Mouse (Mus musculus): ENCODE data around the gene Tmem150a. TPM values are rescaled to one million over a fixed set of nuclear protein-coding genes. Genes with fewer than 3 reads are reported as not detected.
A peak's percentile ranks its signal among the peaks of the same experiment; 100 is the strongest.

Tmem150a gene
- polyA plus RNA-seq, 1 experiment: 0.44 TPM

DNA sequence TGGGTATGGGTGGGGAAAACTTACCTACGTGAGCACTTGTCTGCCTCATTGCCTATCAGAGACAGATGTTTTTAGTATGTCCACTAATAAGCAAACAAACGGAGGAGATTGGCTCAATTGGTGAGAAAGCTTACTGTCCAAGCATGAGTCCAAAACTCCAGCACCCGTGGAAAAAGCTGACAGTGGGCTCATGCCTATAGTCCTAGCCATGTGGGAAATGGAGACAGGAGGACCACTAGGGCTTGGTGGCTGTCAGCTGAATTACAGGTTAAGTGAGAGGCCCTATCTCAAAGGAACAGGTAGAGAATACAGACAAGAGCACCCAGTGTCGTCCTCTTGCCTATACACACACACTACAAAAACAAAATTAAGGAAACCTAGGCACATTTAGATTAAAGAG lies 9.0 kb upstream of the Tmem150a start:
- Histone ChIP-seq H3K36me3 (ENCODE audit: control insufficient read depth) (peaks cover 54% of the 10 kb centered on the region), H3K4me3 (replicated peaks) (peak overlapping the region; percentile 96), H3K4me1 (ENCODE audit: control insufficient read depth) (peaks cover 81% of the 10 kb centered on the region)

DNA sequence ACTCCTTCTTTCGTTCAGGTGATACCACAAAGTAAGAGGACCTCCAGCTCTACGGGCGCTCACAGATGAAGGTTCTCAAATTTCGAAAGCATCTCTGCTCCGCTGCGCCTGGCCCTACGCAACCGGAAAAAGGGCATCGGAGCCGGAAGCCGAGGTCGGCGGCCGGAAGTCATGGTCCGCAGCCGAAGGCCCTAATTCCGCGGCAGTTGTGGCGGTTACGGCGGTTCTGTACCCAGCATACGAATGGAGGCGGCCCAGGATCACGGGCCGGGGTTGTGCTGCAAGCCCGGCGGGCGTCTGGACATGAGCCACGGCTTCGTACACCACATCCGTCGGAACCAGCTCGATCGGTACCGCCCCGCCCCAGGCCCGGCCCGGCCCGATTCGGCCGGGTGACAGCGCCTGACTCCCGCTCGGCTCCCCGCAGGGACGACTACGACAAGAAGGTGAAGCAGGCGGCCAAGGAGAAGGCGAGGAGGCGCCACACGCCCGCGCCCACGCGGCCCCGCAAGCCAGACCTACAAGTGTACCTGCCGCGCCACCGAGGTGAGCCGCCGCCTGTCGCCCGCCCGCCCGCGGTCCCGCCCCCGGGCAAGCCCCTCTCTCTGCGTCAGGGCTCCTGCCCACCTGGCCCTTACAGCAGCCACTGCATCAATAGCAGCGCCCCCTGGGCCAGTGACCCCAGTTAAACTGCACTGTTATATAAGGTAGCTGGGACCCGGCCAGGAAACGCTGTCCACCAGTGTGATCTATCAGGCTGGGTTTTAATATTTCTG lies 7.9 kb upstream of the Tmem150a start, which contains the start of gene 0610030E20Rik:
Gene 0610030E20Rik, plus strand, starts transcription at position 152 of the 776 bp plus-strand sequence.
- Histone ChIP-seq H3K4me3 (replicated peaks) (peak within 1 kb of the TSS; percentile 96), H3K4me1 (ENCODE audit: control insufficient read depth) (peaks cover 81% of the 10 kb centered on the region), H3K36me3 (ENCODE audit: control insufficient read depth) (peaks cover 49% of the 10 kb centered on the region), H3K9me3 (ENCODE audit: control insufficient read depth, low read length) (no peaks in the 10 kb centered on the region), H3K27me3 (ENCODE audit: control insufficient read depth) (no peaks in the 10 kb centered on the region)
- TF ChIP-seq TAL1 (IDR thresholded peaks at IDR 0.05; ENCODE audit: low read length): no peak
- no peak for TF ChIP-seq GATA1 (IDR thresholded peaks at IDR 0.05; ENCODE audit: low read length)

More for the DNA sequence above, 9.0 kb upstream of the Tmem150a start:
- no peak for TF ChIP-seq GATA1 (IDR thresholded peaks at IDR 0.05; ENCODE audit: low read length)
- no peak for TF ChIP-seq TAL1 (IDR thresholded peaks at IDR 0.05; ENCODE audit: low read length)
- H3K9me3 ChIP-seq (ENCODE audit: control insufficient read depth, low read length): no peaks in the 10 kb centered on the region
- H3K27me3 ChIP-seq (ENCODE audit: control insufficient read depth): no peaks in the 10 kb centered on the region

DNA sequence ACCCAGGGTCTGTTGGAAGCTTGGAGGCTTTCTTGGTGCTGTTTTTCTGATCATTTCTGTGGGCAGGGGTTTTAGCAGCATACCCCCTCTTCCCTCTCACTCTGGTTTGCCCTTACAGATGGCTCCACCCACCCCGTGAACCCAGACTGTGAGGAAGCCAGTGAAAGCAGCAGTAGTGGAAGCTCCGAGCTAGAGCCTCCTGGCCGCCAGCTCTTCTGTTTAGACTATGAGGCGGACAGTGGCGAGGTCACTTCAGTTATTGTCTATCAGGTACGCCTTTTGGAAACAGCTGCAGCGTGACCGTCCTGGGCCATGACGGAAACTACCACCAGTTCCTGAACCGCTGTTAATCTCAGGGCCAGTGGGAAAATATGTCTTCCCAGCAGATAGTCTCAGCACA lies 6.8 kb upstream of the Tmem150a start:
- TF ChIP-seq GATA1 (IDR thresholded peaks at IDR 0.05; ENCODE audit: low read length): no peak
- TF ChIP-seq TAL1 (IDR thresholded peaks at IDR 0.05; ENCODE audit: low read length): no peak
- Histone ChIP-seq H3K36me3 (ENCODE audit: control insufficient read depth) (peaks cover 45% of the 10 kb centered on the region), H3K4me1 (ENCODE audit: control insufficient read depth) (peaks cover 80% of the 10 kb centered on the region), H3K27me3 (ENCODE audit: control insufficient read depth) (peaks cover 8% of the 10 kb centered on the region), H3K9me3 (ENCODE audit: control insufficient read depth, low read length) (no peaks in the 10 kb centered on the region), H3K4me3 (replicated peaks) (peak overlapping the region; percentile 96)

DNA sequence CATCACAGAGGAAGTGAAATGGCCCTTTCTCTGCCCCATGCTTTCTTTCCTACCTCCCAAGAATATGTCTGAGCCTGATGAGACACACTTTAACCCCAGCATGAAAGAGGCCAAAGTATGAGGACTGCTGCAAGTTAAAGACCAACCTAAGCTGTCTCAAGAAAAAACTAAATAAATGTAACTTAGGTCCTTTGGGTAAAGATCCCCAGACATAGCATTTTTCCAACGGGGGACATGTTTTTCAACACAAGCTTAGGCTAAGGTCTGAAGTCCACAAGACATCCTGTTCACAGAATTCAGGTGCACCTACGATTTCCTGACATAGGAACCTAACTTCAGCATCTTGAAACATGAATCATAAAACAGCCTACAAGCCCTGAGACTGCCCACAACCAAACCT lies 5.0 kb upstream of the Tmem150a start:
- H3K9me3 ChIP-seq (ENCODE audit: control insufficient read depth, low read length): peaks cover 5% of the 10 kb centered on the region; the same call in 1 of the 2 replicates
- peaks cover 48% of the 10 kb centered on the region for H3K36me3 ChIP-seq (ENCODE audit: control insufficient read depth)
- peaks cover 26% of the 10 kb centered on the region for H3K27me3 ChIP-seq (ENCODE audit: control insufficient read depth)
- H3K4me3 ChIP-seq (replicated peaks): no peak overlapping the region
- peaks cover 72% of the 10 kb centered on the region for H3K4me1 ChIP-seq (ENCODE audit: control insufficient read depth)
- TF ChIP-seq TAL1 (IDR thresholded peaks at IDR 0.05; ENCODE audit: low read length) (no peak), GATA1 (IDR thresholded peaks at IDR 0.05; ENCODE audit: low read length) (no peak)

DNA sequence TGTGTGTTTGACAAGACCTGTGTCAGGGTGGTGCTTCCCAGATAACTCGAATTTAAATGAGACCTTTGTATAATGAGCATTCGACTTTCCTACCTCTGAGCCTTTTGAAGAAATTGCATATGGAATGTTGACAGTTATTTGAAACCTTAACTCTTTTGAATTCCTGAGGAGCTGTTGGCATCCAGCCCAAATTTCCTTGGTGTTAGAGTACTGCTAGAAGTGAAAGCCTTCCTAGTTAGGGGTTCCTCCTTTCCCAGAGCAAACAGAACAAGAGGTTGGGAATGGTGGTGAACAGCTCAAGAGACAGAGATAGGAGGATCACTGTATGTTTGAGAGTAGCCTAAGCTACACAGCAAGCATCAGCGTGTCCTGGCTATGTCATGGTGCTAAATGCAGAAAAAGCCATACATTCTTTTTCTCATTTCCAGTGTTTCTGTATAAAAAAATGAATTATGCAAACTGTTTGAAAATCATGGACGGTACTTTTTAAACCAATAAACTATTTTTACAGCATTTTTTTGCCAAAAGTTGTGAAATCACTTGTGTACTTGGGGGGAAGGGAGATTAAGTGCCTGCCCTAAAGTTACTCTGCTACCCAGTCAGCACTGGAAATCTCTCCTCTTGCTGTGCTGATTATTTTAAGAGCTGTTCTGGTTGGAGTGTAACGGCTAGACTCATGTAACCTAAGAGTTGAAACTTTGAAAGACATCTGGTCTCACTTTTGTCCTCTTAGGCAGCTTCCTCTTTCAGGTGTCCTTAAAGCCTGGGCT lies 2.4 kb upstream of the Tmem150a start:
- Histone ChIP-seq H3K27me3 (ENCODE audit: control insufficient read depth) (peaks cover 47% of the 10 kb centered on the region), H3K36me3 (ENCODE audit: control insufficient read depth) (peaks cover 65% of the 10 kb centered on the region), H3K9me3 (ENCODE audit: control insufficient read depth, low read length) (peaks cover 12% of the 10 kb centered on the region; the same call in 1 of the 2 replicates), H3K4me1 (ENCODE audit: control insufficient read depth) (peaks cover 73% of the 10 kb centered on the region), H3K4me3 (replicated peaks) (no peak overlapping the region)
- TF ChIP-seq TAL1 (IDR thresholded peaks at IDR 0.05; ENCODE audit: low read length) (no peak), GATA1 (IDR thresholded peaks at IDR 0.05; ENCODE audit: low read length) (no peak)

DNA sequence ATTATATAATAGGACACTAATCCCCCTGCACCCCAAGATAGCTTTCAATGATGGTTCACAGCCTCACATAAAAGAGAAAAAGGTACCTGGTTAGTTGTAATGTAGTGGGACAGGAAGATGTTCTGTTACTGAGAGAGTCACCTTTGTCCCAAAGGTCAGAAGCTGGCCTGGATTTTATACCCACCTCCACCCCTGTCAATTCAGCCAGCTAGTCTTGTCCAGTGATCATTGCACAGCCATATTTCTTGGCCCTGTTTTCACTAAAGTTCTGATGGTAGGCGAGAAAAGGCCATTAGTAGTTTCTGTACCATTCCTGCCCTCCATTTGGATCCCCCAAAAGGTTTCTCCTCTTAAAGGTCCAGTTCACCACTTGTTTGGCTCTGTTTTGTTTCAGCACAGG lies 1.2 kb upstream of the Tmem150a start:
- Histone ChIP-seq H3K4me3 (replicated peaks) (no peak overlapping the region), H3K27me3 (ENCODE audit: control insufficient read depth) (peaks cover 47% of the 10 kb centered on the region), H3K9me3 (ENCODE audit: control insufficient read depth, low read length) (peaks cover 12% of the 10 kb centered on the region; the same call in 1 of the 2 replicates), H3K4me1 (ENCODE audit: control insufficient read depth) (peaks cover 73% of the 10 kb centered on the region), H3K36me3 (ENCODE audit: control insufficient read depth) (peaks cover 67% of the 10 kb centered on the region)
- TF ChIP-seq GATA1 (IDR thresholded peaks at IDR 0.05; ENCODE audit: low read length) (no peak), TAL1 (IDR thresholded peaks at IDR 0.05; ENCODE audit: low read length) (no peak)

DNA sequence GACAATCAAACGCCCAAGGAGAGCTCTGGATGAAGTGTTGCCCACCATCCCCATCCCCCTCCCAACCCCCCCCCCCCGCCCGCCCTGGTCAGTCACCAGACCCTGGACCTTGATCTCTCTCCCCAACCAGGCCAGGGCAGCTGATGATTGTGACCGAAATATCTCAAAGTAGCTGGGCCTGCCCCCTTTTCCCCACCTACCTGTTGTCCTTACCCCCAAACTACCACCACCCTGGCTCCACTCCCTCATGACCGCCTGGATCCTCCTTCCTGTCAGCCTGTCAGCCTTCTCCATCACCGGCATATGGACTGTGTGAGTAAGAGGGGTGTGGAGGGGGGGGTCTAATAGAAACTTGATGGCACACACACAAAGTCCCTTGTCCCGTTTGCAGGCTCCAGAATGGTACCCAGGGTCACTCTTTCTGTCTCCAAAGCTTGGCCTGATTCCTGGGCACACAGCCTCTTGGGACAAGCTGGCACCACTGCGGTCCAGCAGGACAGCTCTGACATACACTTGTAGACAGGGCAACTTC lies 820 bp downstream of the Tmem150a start:
- H3K9me3 ChIP-seq (ENCODE audit: control insufficient read depth, low read length): peaks cover 12% of the 10 kb centered on the region; the same call in 1 of the 2 replicates
- peaks cover 75% of the 10 kb centered on the region for H3K4me1 ChIP-seq (ENCODE audit: control insufficient read depth)
- no peak for TF ChIP-seq TAL1 (IDR thresholded peaks at IDR 0.05; ENCODE audit: low read length)
- TF ChIP-seq GATA1 (IDR thresholded peaks at IDR 0.05; ENCODE audit: low read length): no peak
- peaks cover 47% of the 10 kb centered on the region for H3K27me3 ChIP-seq (ENCODE audit: control insufficient read depth)
- peaks cover 67% of the 10 kb centered on the region for H3K36me3 ChIP-seq (ENCODE audit: control insufficient read depth)
- peak overlapping the region; percentile 58 for H3K4me3 ChIP-seq (replicated peaks)

DNA sequence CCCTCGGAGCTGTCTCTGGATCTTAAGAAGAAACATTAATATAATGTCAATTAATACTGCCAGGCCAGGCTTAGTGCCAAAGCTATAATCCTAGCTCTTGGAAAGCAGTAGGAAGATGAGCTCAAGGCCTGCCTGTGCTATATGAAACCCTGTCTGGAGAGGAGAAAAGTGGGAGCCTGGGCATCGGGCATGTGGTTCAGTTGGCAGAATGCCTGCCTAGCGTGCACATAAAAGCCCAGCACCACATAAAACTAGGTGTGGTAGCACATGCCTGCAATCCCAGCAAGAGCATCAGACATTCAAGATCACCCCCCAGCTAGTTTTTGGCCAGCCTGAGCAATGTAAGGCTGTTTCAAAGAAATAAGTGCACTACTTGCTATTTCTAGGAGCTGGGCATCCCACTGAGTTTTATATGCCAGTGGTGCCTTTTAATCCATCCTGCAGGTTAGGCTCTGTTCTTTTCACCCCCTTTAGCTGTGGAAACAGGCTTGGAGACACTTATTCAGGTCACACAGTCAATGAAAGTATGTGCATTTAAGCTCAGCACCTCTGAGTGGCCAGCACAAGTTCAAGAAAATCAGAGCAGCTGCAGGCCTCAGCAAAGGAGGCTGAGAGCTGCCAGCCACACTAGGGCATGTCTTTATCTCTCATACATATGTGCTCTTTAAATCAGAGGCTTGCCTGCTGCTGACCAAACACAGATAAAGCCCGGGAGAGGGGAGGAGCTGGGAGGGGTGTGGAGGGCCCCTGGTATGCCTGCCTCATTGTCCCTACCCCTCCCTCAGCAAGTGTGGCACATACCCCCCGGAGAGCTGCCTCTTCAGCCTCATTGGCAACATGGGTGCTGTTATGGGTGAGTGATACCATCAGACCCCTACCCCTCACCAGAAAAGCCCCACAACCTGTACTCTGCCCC lies 2.2 kb downstream of the Tmem150a start:
- Histone ChIP-seq H3K9me3 (ENCODE audit: control insufficient read depth, low read length) (peaks cover 12% of the 10 kb centered on the region; the same call in 1 of the 2 replicates), H3K4me1 (ENCODE audit: control insufficient read depth) (peaks cover 74% of the 10 kb centered on the region), H3K36me3 (ENCODE audit: control insufficient read depth) (peaks cover 63% of the 10 kb centered on the region), H3K27me3 (ENCODE audit: control insufficient read depth) (peaks cover 47% of the 10 kb centered on the region), H3K4me3 (replicated peaks) (no peak overlapping the region)
- peak; percentile 72 for TF ChIP-seq TAL1 (IDR thresholded peaks at IDR 0.05; ENCODE audit: low read length)
- TF ChIP-seq GATA1 (IDR thresholded peaks at IDR 0.05; ENCODE audit: low read length): peak; percentile 48
